Mouse (Mus musculus) layer of hippocampus, postnatal 36 days (tissue): ENCODE measurements around the gene Zfp316. TPM values are rescaled to one million over a fixed set of nuclear protein-coding genes. Genes with fewer than 3 reads are reported as not detected.
A peak's percentile ranks its signal among the peaks of the same experiment; 100 is the strongest.

Experiments
- DNase-seq, 2 experiments: peaks; one replicate each; pipeline ENCODE4 v3.0.0; 2022
- total RNA-seq, 2 experiments: library from RNA; stranded (reverse); gene quantifications; 2 replicates each; pipeline ENCODE4 v1.2.3; 2021

Zfp316 gene
- 10 to 100 TPM; 21.4 to 22.3 TPM for total RNA-seq

DNA sequence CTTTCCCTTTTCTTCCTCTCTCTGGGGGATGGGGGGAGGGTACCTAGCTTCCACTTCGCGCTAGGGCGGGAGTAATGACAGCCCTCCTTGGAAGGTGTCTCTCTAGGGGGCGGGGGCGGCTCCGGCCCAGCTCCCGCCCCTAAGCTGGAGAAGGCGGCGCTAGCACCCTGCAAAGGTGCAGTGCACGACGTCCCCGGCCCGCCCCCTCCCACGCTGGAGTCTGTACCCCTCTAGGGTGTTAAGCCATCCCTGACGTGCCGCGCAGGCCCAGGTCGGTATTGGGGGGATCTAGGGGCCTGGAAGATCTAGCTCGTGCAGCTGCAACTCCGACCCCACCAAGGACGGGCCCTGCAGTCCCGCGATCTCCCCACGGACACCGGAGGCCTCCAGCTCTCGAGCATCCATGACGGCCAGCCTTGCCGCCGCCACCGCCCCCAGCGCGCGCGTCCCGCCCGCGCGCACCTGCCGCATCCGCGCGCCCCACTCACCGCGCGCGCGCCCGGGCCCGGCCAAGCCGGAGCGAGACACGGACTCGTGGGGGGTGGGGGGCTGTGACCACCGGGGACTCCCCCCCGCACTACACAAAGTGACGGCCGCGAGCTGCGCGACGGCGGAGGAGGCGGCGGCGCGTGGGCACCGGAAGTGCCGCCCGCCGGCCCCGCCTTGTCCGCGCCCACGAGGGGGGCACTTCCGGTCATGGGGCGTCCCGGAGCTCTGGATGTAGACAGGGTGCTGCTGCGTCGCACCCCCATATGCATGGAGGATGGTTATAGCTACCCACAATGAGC lies at the start of gene Zfp316:
Gene Zfp316, minus strand, starts transcription at position 660 of the 788 bp plus-strand sequence.
- DNase-seq = peak; percentile 66 to 68

DNA sequence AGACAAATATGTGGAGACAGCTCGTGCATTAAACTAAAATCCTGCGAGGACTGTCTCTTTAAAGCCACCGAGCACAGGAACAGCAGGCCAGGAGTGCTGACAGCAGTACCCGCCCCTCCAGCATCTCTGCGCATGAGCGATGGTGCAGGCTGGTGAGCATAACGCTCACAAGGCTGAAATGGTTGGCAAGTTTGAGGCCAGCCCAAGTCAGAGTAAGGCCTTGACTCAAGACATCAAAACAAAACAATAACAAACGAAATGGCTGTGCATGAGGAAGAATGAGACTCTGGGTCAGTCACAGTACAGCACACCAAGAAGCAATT lies 47.4 kb upstream of the Zfp316 start:
- DNase-seq = no peak

- DNase-seq = no peak
Observed at GRCm38 (mm10) chr5:143316605-143317287, 46.9 kb upstream of the Zfp316 start.

GRCm38 (mm10) chr5:143315514-143315888 lies 45.7 kb upstream of the Zfp316 start:
- no peak for DNase-seq

DNA sequence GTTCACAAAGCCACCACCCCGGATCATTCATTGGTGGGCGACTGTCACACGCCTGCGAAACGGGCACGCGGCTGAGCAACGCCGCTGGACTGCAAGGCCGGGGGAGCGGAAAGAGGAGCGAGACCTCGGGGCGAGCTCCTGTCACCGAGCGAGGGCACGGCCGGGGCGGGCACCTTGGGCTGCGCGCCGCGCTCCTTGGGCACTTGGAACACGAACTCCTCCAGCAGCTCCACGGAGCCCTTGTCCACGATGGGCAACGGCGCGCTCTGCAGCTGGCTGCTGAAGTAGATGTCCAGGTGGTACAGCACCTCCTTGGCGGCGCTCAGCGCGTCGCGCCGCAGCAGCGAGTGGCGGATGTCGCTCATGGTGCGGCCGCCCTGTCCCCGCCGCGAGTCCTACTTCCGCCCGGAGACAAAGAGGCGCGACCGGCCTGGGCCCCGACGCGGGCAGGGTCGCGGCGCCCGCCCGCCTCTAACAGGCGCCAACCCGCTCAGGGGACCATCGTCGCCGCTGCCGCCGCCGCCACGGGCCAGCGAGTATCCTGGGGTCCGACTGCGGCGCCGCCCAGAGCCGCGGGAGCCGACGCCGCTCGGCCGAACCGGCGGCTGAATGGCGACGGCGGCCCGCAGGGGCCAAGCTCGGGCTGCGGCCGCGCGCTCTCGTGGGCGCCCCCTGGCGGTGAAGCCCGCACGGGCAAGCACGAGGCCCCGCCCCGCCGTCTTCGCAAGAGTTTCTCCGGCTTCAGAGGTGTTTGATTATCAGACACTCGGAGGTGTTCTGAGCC lies 45.1 kb upstream of the Zfp316 start, which contains the start of gene E130309D02Rik:
Gene E130309D02Rik, minus strand, starts transcription at position 631 of the 784 bp plus-strand sequence.
- DNase-seq = peak; percentile 83 to 85

GRCm38 (mm10) chr5:143314183-143314729 lies 44.4 kb upstream of the Zfp316 start:
- DNase-seq = no peak

DNA sequence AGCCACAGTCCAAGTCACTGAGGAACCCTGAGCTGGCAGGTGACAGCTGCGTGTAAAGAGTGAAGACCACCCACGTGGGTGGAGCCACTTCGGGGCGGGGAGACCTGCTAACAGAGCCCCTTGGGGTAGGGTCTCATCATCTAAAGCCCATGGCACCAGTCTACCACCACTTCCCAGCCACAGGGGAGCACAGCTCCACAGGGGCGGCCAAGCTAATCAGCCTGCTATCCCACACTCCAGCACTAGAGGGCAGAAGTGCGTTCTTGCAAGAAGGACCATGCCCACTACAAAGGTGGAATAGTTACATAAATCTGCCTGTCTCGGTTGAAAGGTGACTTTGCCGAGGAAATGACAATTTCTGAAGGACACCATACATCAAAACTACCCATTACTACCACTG lies 42.1 kb upstream of the Zfp316 start:
- DNase-seq = peak; percentile 73 to 77

DNA sequence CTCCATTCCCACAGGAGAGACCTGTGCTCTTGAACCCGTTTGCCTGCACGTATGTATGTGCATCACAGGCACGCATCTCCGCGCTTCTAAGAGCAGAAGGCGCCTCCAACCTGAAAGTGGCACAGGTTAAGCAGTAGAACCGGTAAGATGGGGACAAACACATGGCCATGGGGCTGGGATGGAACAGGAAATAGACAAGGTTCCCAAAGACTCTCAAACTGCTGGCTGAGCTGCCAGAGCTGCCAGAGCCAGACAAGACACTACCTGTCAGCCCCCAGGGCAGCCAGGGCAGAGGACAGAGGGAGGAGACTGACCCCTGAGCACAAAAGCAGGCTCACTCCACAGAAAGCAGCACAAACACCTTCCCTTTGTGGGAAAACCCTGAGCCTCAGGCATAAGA lies 40.1 kb upstream of the Zfp316 start:
- no peak for DNase-seq

- DNase-seq = no peak
Observed at GRCm38 (mm10) chr5:143308825-143309224, 39.0 kb upstream of the Zfp316 start.

DNA sequence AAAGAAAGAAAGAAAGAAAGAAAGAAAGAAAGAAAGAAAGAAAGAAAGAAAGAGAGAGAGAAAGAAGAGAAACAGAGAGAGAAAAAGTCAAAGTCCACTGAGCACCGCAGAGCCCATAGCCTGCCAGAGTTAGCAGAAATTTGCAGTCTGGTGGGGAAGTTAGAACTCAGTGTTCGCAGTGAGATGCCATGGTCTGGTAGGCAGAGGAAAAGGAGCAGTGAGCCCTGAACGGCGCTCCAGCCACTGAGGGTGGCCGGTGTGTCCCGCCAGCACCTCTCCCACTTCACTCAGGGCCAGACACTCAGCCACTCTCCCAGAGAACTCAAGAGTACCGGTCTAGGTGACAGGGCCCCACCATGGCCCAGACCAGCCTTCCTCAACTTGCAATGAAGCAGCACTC lies 34.4 kb upstream of the Zfp316 start:
- no peak for DNase-seq

DNA sequence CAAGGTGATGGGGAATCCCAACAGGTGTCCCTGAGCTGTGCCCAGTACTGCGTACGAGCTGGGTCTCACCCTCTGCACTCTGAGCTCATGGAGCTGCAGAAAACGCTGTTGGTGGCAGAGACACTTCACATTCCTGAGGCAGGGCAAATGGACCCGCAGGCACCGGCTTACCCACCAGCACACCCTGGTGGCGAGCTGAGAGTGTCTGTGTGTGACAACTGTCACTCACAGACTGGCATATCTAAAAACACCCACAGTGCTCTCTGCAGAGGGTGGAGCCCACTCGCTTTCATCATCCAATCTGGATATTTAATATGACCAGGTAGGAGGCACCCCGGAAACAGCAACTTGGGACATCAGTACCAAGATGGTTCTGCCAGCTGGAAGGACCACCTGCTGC lies 31.5 kb upstream of the Zfp316 start:
- DNase-seq = no peak

DNA sequence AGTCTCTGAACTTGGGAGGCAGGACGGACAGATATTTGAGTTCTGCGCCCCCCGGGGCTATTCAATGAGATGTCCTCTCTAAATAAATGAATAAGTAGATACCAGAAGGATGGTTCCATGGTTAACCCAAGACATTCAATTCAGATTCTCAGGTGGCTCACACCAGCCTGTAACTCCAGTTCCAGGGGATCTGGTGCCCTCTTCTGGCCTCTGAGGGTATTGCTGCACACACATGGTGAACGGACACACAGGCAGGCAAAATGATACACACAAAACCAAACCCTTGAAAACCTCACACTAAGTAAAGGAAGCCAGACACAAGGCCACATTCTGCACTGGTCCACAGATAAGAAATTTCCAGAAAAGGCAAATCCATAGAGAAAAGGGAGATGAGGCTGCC lies 29.9 kb upstream of the Zfp316 start:
- DNase-seq = peak in 1 of 2 experiments; percentile 43

- no peak for DNase-seq
Observed at GRCm38 (mm10) chr5:143298391-143298790, 28.6 kb upstream of the Zfp316 start.

DNA sequence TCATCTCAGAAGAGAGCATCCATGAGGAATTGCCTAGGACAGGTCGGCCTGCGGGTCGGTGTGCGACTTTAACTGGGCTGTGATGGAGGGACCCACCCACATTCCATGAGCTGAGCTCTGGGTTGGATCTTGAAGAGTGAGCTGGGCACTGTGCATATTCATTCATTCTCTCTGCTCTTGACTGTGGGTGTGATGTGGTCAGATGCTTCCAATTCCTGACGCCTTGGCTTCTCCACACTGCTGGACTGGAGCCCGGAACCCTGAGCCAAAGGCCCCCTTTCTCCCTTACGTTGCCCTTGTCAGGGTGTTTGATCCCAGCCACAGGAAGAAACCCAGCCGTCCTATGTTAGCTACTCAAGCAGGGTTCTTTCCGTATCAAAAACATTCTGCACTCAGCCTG lies 28.2 kb upstream of the Zfp316 start:
- no peak for DNase-seq

DNA sequence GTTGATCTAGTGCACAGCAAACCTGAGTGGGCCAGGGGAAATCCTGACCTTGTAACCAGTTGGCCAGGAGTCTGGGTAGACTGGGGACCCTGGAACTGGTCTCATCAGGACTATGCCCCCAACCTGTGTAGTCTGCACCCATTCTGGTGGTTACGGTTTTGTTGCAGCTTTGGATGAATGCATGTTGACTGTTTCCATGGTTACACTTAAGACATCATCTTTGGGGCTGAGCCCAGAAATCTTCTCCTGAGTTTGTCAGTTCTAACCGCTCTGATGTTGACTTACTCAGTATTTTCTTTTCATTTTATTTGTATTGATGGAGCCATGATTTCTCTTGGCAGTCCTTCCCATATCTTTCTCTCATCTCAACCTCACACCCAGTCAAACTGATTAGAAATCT lies 25.5 kb upstream of the Zfp316 start:
- DNase-seq = no peak

DNA sequence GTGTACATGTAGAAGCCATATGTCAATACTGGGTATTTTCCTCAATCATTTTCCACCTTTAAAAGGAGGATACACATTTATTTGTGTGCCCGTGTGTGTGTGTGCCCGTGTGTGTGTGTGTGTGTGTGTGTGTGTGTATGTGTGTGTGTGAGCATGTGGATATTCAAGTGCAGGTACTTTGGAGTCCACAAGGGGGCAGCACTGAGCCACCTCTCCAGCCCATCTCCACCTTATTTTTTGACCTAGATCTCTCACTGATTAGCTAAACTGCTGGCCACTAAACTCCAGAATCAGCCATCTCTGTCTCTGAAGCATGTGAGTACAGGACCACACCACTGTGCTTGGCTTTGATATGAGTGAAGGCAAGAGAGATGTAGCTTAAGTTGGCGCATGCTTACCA lies 25.0 kb upstream of the Zfp316 start:
- DNase-seq = no peak

- no peak for DNase-seq
Observed at GRCm38 (mm10) chr5:143293404-143293803, 23.6 kb upstream of the Zfp316 start, which contains the start of gene Zfp853. TSS of gene Zfp853 (minus strand) at chr5:143293623.

- DNase-seq = no peak
Observed at GRCm38 (mm10) chr5:143292879-143293278, 23.1 kb upstream of the Zfp316 start.

DNA sequence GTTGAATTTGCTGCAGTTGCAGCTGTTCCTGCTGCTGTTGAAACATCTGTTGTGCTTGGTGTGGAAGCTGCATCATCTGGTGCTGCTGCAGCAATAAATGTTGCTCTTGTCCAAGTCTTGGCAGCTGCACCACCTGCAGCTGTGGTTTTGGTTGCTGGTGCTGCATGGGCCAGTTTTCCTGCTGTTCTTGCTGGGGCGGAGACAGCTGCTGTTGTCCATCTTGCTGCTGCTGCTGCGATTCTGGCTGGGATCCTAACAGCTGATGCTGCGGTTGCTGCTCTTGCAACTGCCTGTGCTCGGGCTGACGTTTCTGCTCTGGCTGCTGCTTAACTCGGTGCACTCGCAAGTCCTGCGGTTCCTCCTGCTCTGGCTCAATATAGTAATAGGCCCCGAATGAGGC lies 19.5 kb upstream of the Zfp316 start:
- DNase-seq = no peak

- no peak for DNase-seq
Observed at GRCm38 (mm10) chr5:143288378-143288911, 18.6 kb upstream of the Zfp316 start.

DNA sequence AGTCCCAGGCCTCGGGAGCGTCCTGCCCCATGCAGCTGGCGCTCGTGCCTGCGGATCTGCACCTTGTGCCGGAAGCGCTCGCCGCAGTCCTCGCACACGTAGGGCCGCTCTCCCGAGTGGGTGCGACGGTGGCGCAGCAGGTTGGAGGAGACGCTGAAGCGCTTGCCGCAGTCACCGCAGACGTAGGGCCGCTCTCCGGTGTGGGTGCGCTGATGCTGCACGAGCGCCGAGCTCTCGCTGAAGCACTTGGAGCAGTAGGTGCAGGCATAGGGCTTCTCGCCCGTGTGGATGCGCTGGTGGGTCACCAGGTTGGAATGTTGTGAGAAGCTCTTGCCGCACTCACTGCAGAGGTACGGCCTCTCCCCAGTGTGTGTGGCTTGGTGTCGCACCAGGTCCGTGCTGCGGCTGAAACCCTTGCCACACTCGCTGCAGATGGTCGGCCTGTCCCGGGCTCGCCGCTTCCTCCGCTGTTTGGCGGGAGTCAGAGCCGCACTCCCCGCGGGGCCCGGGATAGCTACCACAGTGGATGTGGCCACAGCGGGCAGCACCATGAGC lies 18.0 kb upstream of the Zfp316 start:
- no peak for DNase-seq

DNA sequence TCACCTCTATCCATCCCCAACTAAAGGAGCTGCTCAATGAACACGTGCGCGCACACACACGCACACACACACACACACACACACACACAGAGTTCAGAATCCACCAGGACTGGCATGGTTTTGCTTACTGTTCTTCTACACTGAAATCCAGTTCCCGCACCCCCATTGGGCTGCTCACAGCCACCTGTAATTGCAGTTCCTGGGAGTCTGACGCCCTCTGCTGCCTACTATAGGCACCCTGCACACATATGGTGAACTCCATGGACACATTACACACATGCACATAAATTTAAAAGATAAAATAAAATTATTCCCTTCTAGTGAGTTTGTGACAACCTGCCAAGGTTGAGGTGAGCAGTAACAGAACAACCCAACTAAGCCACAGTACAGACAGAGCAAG lies 14.9 kb upstream of the Zfp316 start:
- DNase-seq = no peak
